ENCODE assay signal across 8 mouse cellular contexts in genomic region chr10:21295759-21296621, GRCm38 (mm10). TPM values are rescaled to one million over a fixed set of nuclear protein-coding genes. Genes with fewer than 3 reads are reported as not detected.
DNase-seq lines count a peak whose midpoint lies in the region; ATAC-seq lines count a peak whose summit lies in the region.

TSS of gene Hbs1l (plus strand) at chr10:21295979.

- no peaks in the 10 kb centered on the region for H3K9me3 ChIP-seq in heart, embryonic 10.5 days
- no peaks in the 10 kb centered on the region for H3K9me3 ChIP-seq in kidney, embryonic 15.5 days (replicated peaks)

- peak within 1 kb of the TSS; percentile 95 for H3K4me3 ChIP-seq in heart, embryonic 10.5 days
- peak within 1 kb of the TSS; percentile 96 for H3K4me3 ChIP-seq in kidney, embryonic 15.5 days (replicated peaks)

- peaks cover 14% of the 10 kb centered on the region for H3K4me1 ChIP-seq in heart, embryonic 10.5 days
- H3K4me1 ChIP-seq in kidney, embryonic 15.5 days, result peaks cover 17% of the 10 kb centered on the region

- no peaks in the 10 kb centered on the region for H3K27me3 ChIP-seq in heart, embryonic 10.5 days (ENCODE audit: insufficient read depth, poor library complexity, severe bottlenecking)
- H3K27me3 ChIP-seq in kidney, embryonic 15.5 days, result no peaks in the 10 kb centered on the region

- ATAC-seq in erythroblast, adult 5-6 weeks (replicated peaks; ENCODE audit: low FRiP score, poor library complexity, severe bottlenecking), result peak; percentile 92
- peak; percentile 97 for ATAC-seq in kidney, embryonic 15.5 days (replicated peaks; ENCODE audit: low FRiP score)
- ATAC-seq in monocyte, adult 5-6 weeks (replicated peaks; ENCODE audit: insufficient number of reproducible peaks, low FRiP score, low TSS enrichment, poor library complexity, severe bottlenecking), result peak; percentile 84

- H3K27ac ChIP-seq in heart, embryonic 10.5 days, result peak within 1 kb of the TSS; percentile 91
- H3K27ac ChIP-seq in kidney, embryonic 15.5 days, result peak within 1 kb of the TSS; percentile 78

- peak within 1 kb of the TSS; percentile 93 for H3K9ac ChIP-seq in kidney, embryonic 15.5 days

- DNase-seq in B cell, adult 2 months, result peak; percentile 90 to 91
- peak; percentile 98 for DNase-seq in brain, adult 2 months (ENCODE audit: low read depth, low spot score)
- DNase-seq in heart, embryonic 10.5 days (ENCODE audit: low spot score), result peak; percentile 96
- peak; percentile 98 for DNase-seq in liver
- DNase-seq in spleen, postnatal 4 days (ENCODE audit: low spot score in 2 of 2), result peak; percentile 92 to 97

- peaks cover 16% of the 10 kb centered on the region for H3K36me3 ChIP-seq in heart, embryonic 10.5 days
- H3K36me3 ChIP-seq in kidney, embryonic 15.5 days, result peaks cover 19% of the 10 kb centered on the region

- H3K4me2 ChIP-seq in kidney, embryonic 15.5 days, result peak within 1 kb of the TSS; percentile 61

- WGBS in heart, embryonic 10.5 days, result under 1% methylated on average over 81 of the region's 81 CpGs
- under 1% methylated on average over 80 of the region's 81 CpGs for WGBS in kidney, embryonic 15.5 days

RNA-seq across cellular contexts. Expression of gene Hbs1l, which starts in this region (rescaled TPM):
- 42.3 and 66.0 TPM in 2 replicates for total RNA-seq in erythroblast, adult 5-6 weeks (2015; ENCODE audit: low replicate concordance)
- 69.5 and 91.7 TPM in 2 replicates for total RNA-seq in erythroblast, adult 5-6 weeks (2017; ENCODE audit: low replicate concordance)
- polyA plus RNA-seq in heart, embryonic 10.5 days (2016; fragmentation: Nextera tagmentation; extraction: Ambion mirVana), result 92.2 and 95.8 TPM in 2 replicates
- 94.7 TPM in 2 replicates for polyA plus RNA-seq in kidney, embryonic 15.5 days (2015; fragmentation: Nextera tagmentation; extraction: Ambion mirVana)
- total RNA-seq in monocyte, adult 5-6 weeks (2017), result 104 to 126 TPM (median 115 TPM) in 3 replicates

Comparison
In these comparisons a context has a peak if more than half of its experiments do, and no peak if none do; other contexts are left out.
1. Peak in every context shown above with its lines: DNase-seq, ATAC-seq, H3K4me3 ChIP-seq and H3K27ac ChIP-seq.